Mouse (Mus musculus) layer of hippocampus, adult 9-11 months (tissue): ENCODE measurements around the gene Pbrm1.

ENCODE experiments used
- DNase-seq: peaks from one replicate; pipeline ENCODE4 v3.0.0; 2022

The Pbrm1 gene

GRCm38 (mm10) chr14:31018860-31019291, at the start of gene Pbrm1, which contains the start of gene Gnl3:
Gene Pbrm1, plus strand, starts transcription at chr14:31019138.
Gene Gnl3, minus strand, starts transcription at chr14:31019152.
- peak; percentile 97 for DNase-seq

- DNase-seq, result peak; percentile 84
Measured at GRCm38 (mm10) chr14:30974204-30974603, 44.7 kb upstream of the Pbrm1 start.

GRCm38 (mm10) chr14:30976222-30976621, 42.7 kb upstream of the Pbrm1 start:
- DNase-seq, result no peak

DNA sequence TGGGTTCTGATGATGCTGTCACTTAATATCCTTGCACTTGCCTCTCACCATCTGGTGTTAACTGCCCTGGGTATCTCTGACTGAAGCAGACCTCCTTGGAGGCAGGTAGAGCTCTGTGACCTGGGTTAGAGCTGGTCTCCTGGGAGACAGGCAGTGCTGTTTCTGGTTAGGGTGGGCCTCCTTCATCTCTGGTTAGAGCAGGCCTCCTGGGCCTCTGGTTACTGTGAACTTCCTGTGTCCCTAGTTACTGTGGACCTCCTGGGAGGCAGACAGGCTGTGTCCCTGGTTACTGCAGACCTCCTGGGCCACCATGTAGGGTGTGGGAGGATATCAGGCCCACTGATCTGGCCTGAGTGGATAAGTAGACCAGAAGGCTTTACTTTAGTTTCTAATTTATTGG, 22.5 kb upstream of the Pbrm1 start:
- no peak for DNase-seq

DNA sequence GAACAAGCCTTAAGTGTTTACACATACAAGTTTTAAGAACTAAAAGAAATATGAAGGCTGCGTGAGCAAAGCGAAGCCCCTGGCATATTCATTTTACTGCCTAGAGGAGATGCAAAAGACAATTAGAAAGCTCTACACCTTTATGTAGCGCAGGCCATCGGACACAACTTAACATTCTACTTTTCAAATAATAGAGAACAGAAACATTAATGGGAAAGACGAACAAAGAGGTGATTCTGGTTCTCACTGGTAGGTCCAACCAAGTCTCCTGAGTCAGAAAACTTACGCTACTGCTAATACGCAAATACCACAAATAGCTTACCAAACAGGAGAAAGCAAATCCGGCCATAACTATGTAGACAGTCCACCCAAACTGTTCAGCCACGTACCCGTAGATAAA, 18.6 kb upstream of the Pbrm1 start:
- no peak for DNase-seq

DNA sequence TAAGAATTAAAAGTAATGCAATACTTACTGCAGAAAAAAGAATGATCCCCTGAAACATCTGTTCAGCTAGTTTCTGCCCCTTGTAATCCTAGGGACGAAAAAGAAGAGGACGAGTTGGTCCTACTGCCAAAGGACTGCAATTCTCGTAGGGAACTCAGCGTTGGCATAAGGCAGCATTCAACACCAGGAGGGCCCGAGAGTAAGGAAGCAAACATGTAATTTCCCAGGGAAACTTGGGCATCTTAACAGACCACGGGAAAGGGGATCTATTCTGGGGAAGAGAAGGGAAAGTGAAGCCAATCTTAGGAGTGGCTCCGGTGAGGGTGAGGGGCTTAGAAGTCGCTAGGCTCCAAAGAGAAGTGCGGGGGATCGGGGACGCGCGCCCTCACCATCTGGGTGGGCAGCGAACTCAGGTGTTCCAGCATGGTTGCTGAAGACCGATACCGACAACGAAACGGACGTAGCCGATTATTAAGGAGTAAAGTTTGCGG, 18.1 kb upstream of the Pbrm1 start:
- DNase-seq, result no peak

GRCm38 (mm10) chr14:31001307-31002205, 17.4 kb upstream of the Pbrm1 start, which contains the start of the genes Glt8d1 and Spcs1:
Gene Glt8d1, plus strand, starts transcription at chr14:31001400.
Gene Spcs1, minus strand, starts transcription at chr14:31001672.
- DNase-seq, result peak; percentile 81

DNA sequence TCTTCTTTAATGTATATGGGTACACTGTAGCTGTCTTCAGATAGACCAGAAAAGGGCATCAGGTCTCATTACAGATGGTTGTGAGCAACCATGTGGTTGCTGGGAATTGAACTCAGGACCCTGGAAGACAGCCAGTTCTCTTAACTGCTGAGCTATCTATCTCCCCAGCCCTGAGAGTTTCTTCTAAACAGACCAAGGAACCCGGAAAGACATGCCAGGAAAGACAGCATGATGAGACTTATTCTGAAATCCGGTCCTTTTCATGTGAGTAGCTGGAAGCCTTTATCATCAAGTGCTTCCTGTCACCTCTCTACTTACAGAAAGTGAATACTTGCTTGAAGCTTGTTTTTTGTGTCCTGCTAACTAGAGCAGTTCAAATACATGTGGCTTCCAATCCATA, 14.4 kb upstream of the Pbrm1 start:
- no peak for DNase-seq

DNA sequence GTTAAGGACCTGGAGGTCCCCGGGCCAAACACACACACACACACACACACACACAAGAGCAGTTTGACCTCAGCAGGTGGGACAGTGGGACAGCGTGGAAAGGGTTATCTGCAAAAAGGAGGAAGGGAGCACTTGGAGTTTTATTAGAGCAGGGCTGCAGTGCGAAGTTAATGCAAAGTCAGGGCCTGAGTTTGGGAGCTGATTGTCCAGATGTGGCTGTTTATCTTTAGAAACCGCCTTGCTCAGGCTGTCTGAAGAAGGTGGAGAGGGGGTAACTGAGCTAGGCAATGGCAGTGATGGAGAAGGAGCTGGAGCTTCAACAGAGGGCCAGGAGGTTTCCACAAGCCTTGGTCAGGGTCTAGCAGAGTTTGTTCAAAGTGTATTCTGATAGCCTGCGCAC, 12.2 kb upstream of the Pbrm1 start:
- no peak for DNase-seq

GRCm38 (mm10) chr14:31011588-31011987, 7.3 kb upstream of the Pbrm1 start:
- DNase-seq, result peak; percentile 24

DNA sequence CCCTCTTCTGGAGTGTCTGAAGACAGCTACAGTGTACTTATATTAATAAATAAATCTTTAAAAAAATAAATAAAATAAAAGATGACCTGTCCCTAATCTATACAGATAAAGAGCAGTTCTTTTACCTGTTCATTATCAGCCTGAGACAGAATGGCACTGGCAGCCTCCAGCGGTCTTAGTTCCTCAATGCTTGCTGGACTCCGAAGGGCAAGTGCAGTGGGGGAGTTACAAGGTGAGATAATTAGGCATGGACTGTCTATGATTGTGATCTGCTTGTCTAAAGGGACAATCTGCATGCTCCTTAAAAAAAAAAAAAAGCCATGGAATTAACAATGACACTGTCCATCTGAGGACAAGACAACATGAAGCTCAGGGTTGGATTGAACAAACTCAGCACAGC, 5.0 kb upstream of the Pbrm1 start:
- no peak for DNase-seq

- no peak for DNase-seq
Measured at GRCm38 (mm10) chr14:31016063-31016462, 2.9 kb upstream of the Pbrm1 start.

- DNase-seq, result no peak
Measured at GRCm38 (mm10) chr14:31017854-31018253, 1.1 kb upstream of the Pbrm1 start.

DNA sequence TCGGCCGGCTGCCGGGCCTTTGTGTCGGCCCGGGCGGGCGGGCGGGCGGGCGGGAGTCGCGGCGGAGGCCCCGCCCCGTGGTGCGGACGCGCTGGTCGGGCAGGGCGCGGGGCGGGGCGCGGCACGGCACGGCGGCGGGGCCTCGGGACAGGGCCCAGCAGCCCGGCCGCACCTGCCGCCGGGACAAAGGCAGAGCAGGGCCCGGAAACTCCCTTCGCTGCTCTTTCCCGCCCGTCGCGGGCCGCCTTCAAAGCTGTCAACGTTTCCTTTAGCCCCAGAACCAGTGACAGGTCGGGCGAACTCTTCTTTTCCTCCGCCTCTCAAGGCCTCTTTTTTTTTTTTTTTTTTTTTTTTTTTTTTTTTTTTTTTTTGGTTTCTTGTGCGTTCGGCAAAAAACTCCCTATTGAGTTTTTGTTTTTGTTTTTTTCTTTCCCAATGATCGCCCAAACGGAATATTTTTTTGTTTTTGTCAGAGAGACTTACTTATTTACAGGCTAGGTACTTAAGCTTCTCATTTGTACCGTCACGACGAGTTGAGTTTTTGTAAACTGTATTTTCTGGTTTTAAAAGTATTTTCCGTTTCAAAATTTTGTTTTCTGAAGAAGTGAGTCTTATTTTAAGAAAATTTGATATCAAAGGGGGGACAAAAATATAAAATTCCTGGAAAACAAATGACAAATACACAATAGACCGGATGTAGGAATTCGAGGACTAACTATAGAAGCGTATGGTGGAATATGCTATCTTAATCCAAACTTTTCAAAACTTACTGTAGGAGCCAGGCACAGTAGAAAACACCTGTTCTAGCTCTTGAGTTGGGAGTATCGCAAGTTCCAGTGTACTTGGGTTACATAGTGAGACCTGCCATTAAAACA, 630 bp downstream of the Pbrm1 start:
- DNase-seq, result no peak

GRCm38 (mm10) chr14:31022579-31022978, 3.6 kb downstream of the Pbrm1 start:
- DNase-seq, result no peak

DNA sequence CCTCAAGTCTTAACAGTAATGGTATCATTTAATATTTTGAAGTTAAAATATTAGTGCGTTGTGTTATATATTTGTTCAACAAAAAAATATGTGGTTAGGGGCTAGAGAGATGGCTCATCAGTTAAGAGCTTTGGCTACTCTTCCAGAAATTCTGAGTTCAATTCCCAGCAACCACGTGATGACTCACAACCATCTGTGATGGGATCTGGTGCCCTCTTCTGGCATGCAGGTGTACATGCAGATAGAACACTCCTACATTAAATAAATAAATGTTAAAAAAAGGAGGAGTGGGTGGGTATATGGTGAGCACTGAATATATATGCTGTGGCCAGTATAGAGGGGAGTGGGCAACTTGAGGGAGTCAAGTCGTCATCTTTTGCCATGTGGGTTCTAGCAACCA, 6.8 kb downstream of the Pbrm1 start:
- DNase-seq, result no peak

GRCm38 (mm10) chr14:31045296-31045695, 26.4 kb downstream of the Pbrm1 start:
- DNase-seq, result no peak

DNA sequence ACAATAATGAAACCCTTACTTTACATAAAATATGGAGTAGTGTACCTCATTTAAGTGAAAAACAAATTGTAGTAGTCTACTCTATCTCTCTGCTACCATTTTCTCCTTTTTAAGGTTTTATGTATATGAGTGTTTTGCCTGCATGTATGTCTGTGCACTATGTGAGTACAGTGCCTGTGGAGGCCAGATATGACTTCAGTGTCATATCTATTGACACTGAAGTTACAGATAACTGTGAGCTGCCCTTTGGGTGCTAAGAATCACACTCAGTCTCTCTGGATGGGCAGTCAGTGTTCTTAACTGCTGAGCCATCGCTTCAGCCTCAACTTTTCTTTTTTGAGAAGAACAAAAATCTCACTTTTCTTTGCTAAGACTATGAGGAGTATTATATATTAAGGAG, 26.9 kb downstream of the Pbrm1 start:
- DNase-seq, result no peak

DNA sequence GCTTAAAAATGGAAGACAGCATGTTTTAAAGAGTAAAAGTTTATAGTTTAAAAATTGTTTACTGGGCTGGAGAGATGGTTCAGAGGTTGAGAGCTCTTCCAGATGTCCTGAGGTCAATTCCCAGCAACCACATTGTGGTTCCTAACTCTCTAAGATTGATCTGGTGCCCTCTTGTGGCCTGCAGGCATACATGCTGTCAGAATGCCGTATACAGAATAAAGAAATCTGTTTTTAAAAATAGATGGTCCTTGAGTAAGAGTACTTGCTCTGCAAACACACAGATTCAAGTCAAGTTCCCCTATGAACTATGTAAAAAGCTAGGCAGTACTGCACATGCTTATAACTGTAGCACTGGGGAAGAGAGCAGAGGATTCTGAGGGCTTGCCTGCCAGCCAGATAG, 43.3 kb downstream of the Pbrm1 start:
- no peak for DNase-seq

- DNase-seq, result no peak
Measured at GRCm38 (mm10) chr14:31069086-31069733, 50.3 kb downstream of the Pbrm1 start.

DNA sequence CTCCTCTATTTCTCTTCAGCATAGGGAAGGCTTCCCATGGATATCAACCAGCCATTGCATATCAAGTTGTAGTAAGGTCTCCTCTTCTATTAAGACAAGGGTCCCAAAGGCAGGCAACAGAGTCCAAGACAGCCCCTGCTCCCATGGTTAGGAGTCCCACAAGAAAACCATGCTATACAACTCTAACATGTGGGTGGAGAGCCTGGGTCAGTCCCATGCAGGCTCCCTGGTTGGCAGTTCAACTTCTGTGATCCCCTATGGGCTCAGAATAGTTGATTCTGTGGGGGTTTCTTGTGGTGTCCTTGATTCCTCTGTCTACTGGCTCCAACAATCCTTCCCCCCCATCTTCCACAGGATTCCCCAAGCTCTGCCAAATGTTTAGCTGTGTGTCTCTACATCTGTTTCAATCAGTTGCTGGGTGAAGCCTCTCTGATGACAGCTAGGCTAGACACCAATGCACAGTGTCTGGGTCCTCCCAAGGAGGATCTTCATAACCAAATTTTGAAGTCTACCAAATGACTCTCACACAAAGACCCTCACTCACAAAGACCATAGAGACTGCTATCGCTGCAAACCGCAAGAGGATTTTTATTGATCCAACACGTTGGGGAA, 59.8 kb downstream of the Pbrm1 start:
- no peak for DNase-seq

DNA sequence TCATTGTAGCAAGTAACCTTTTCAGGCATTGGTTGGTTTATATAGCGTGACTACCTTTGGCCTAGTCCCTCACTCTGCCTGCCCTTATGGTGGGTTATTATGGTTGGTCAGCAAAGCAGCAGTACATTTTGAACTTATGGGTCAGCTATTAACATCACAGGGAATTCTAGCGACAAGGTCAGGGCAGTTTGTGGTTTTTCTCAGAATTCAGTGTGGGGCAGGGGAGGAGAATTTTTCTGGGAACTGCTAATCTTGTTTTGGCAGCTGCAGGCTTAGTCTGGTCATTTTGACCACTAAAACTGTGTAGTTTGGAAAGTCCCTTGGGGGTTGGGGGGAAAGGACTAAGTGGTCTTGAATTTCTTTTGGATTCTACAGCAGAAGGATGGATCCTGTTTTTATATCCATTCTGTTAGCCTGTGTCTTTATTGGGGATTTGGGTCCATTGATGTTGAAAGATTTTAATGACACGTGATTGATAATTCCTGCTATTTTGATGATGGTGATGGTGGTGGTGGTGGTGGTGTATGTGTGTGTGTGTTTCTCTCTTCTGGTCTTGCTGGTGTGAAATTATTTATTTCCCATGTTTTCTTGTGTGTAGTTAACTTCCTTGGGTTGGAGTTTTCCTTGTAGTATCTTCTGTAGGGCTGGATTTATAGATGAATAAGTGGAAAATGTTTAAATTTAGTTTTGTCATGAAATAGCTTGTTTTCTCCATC, 60.5 kb downstream of the Pbrm1 start:
- DNase-seq, result no peak
